ENCODE assay signal across 25 mouse cellular contexts in the genomic region with DNA sequence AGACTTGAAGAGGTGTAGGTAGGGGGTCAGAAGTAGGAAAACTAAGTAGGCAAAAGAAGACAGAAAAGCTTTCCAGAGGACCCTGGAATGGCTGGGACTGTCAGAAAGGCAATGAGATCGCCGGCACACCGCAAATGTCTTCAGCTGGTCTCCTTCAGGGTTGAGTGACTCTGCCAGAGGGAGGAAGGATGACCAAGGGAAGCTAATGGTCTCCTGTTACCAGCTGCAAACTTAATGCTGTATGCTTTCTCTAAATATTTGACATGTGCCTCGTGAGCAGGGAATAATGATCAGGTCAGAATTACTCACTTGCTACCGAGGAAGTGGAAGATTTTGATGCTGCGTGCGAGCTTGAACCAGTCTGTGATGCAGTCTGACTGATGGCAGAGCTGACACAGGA.
"Had no signal": no experiment of that assay in that cellular context is flagged by ENCODE, and none has a peak within 500 bp of the region (broad histone marks: within the 10 kb centered on the region; RNA-seq: fewer than 3 reads in every experiment).

No protein-coding gene starts in this region.

- H3K9me3 ChIP-seq: heart, embryonic 10.5 days; heart, embryonic 13.5 days; heart, embryonic 15.5 days; hindbrain, embryonic 13.5 days; hindbrain, embryonic 15.5 days; limb, embryonic 10.5 days; limb, embryonic 12.5 days; liver, embryonic 13.5 days; liver, embryonic 15.5 days had no signal

- ATAC-seq: forebrain, postnatal 0 days; hindbrain, postnatal 0 days; intestine, embryonic 16.5 days; liver, postnatal 0 days had no signal

- H3K27me3 ChIP-seq: heart, embryonic 13.5 days; heart, embryonic 15.5 days; hindbrain, embryonic 13.5 days; hindbrain, embryonic 15.5 days; limb, embryonic 12.5 days; liver, embryonic 13.5 days; liver, embryonic 15.5 days had no signal

- H3K4me1 ChIP-seq: heart, embryonic 10.5 days; heart, embryonic 13.5 days; heart, embryonic 15.5 days; hindbrain, embryonic 13.5 days; hindbrain, embryonic 15.5 days; liver, embryonic 13.5 days; liver, embryonic 15.5 days had no signal

- H3K4me2 ChIP-seq: heart, embryonic 13.5 days; heart, embryonic 15.5 days; hindbrain, embryonic 13.5 days; hindbrain, embryonic 15.5 days; limb, embryonic 12.5 days; liver, embryonic 11.5 days; liver, embryonic 13.5 days; liver, embryonic 15.5 days had no signal

- H3K36me3 ChIP-seq: heart, embryonic 10.5 days; heart, embryonic 13.5 days; heart, embryonic 15.5 days; hindbrain, embryonic 13.5 days; hindbrain, embryonic 15.5 days; limb, embryonic 10.5 days; limb, embryonic 12.5 days; liver, embryonic 13.5 days; liver, embryonic 15.5 days had no signal

- H3K4me3 ChIP-seq: heart, embryonic 10.5 days; heart, embryonic 13.5 days; heart, embryonic 15.5 days; hindbrain, embryonic 13.5 days; hindbrain, embryonic 15.5 days; left cerebral cortex, adult 2 months; limb, embryonic 10.5 days; limb, embryonic 12.5 days; liver, embryonic 13.5 days; liver, embryonic 15.5 days had no signal

- H3K27ac ChIP-seq: heart, embryonic 10.5 days; heart, embryonic 13.5 days; heart, embryonic 15.5 days; hindbrain, embryonic 13.5 days; hindbrain, embryonic 15.5 days; hindbrain, postnatal 0 days; left cerebral cortex, adult 2 months; limb, embryonic 10.5 days; limb, embryonic 12.5 days; liver, embryonic 13.5 days; liver, embryonic 15.5 days had no signal

- H3K9ac ChIP-seq: forebrain, postnatal 0 days; heart, embryonic 13.5 days; heart, embryonic 15.5 days; hindbrain, embryonic 13.5 days; hindbrain, embryonic 15.5 days; limb, embryonic 12.5 days; liver, embryonic 13.5 days; liver, embryonic 15.5 days; liver, postnatal 0 days had no signal

- DNase-seq: forebrain, postnatal 0 days; gastrocnemius, postnatal 14 days; gastrocnemius, postnatal 36 days; heart, adult 18-20 months; heart, postnatal 14 days; heart, postnatal 36 days; kidney, adult 2 months; kidney, postnatal 14 days; kidney, postnatal 36 days; layer of hippocampus, adult 9-11 months; liver; liver, embryonic 13.5 days; liver, postnatal 0 days had no signal
